Mouse (Mus musculus): Measurements from ENCODE around the gene Tmem104. TPM values are rescaled to one million over a fixed set of nuclear protein-coding genes. Genes with fewer than 3 reads are reported as not detected.

Tmem104 gene
- polyA plus RNA-seq, 1 experiment from 2014 or later = 9.3 TPM

DNA sequence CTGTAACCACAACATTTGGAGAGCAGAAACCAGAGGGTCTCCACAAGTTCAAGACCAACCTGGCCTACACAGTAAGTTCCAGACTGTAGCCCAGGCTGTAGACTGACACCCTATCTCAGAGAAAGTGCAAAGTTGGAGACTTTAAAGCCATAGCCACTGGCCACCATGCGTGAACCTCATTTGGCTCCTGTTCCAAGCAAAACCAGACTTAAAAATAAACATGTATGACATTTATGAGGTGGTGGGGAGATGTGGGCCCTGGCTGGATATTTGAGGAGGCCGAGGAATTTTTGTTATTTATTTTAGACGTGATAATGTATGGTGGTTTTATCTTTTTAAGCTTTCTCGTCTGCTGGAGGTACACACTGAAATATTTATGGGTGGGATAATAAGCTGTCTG is 71.8 kb downstream of the Tmem104 start:
- Histone ChIP-seq H3K27ac (no peak overlapping the region), H3K4me3 (replicated peaks) (no peak overlapping the region), H3K27me3 (replicated peaks) (peaks cover 74% of the 10 kb centered on the region), H3K9me3 (no peaks in the 10 kb centered on the region), H3K36me3 (no peaks in the 10 kb centered on the region), H3K4me1 (peaks cover 9% of the 10 kb centered on the region; the same call in 1 of the 2 replicates), H3K4me2 (no peak overlapping the region), H3K9ac (no peak overlapping the region)
- WGBS = 24% methylated on average over 4 of the region's 4 CpGs
- ATAC-seq (ENCODE audit: insufficient read depth, low FRiP score, low read depth) = no peak

DNA sequence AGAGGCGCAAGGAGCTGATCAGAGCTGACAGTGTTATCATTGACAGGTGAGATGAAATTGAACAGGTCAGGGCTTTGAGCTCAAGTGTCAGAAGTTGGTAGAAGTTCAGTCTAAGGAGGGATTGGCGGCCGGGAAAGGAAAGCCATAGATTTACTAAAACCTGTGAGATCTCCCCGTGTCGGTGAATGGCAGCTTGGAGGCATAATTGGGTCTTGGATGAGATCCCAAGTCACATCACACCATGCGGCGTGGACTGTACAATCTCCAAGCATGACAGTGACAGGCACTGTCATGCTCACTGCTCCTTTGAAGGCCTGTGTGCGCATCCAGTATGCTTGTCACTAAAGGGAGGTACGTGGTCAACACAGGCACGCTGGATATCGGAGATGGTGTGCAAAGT is 75.7 kb downstream of the Tmem104 start:
- H3K4me2 ChIP-seq = no peak overlapping the region
- 81% methylated on average over 11 of the region's 11 CpGs for WGBS

DNA sequence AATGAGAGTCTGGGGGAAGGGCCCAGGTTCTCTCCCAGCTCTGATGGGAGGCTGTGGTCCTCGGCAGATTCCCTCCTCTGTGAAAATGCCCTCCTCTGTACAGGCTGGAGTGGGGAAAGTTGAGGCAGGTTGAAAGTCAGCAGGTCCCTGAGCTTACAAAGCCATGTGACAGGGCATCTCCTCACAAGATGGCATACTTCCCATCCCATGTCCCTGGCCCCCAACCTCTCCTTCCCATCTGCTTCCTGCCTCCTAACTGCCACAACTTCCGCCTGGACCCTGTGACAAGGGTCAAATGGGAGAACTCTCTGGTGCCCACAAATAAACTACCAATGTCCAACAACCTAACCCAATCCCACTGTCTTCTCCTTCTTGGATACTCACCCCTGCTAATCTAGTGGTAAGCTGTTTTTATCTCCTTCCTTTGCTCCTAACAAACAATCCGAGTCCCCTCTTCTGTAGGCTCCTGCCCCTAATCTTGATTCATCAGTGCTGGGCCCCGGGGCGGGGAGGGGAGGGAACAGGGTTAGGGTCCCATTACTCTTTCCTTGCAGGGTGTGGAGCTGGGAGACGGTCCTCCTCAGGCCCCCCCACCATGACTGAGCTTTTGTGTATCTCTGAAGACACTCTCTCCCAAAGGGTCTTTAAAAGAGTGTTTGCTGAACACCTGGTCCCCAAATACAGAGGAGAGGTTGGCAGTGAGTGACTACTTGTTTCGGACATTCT is 77.0 kb downstream of the Tmem104 start:
- Histone ChIP-seq H3K27me3 (replicated peaks) (peaks cover 85% of the 10 kb centered on the region), H3K4me2 (no peak overlapping the region), H3K27ac (no peak overlapping the region), H3K4me3 (replicated peaks) (no peak overlapping the region), H3K9ac (no peak overlapping the region), H3K9me3 (no peaks in the 10 kb centered on the region), H3K4me1 (peaks cover 19% of the 10 kb centered on the region), H3K36me3 (no peaks in the 10 kb centered on the region)
- 57% methylated on average over 7 of the region's 7 CpGs for WGBS
- ATAC-seq (ENCODE audit: insufficient read depth, low FRiP score, low read depth) = no peak

More for the DNA sequence above, 75.7 kb downstream of the Tmem104 start:
- H3K4me3 ChIP-seq (replicated peaks) = no peak overlapping the region
- no peaks in the 10 kb centered on the region for H3K36me3 ChIP-seq
- no peaks in the 10 kb centered on the region for H3K9me3 ChIP-seq
- H3K27me3 ChIP-seq (replicated peaks) = peaks cover 90% of the 10 kb centered on the region
- no peak overlapping the region for H3K27ac ChIP-seq
- ATAC-seq (ENCODE audit: insufficient read depth, low FRiP score, low read depth) = no peak
- H3K9ac ChIP-seq = no peak overlapping the region
- H3K4me1 ChIP-seq = peaks cover 25% of the 10 kb centered on the region

DNA sequence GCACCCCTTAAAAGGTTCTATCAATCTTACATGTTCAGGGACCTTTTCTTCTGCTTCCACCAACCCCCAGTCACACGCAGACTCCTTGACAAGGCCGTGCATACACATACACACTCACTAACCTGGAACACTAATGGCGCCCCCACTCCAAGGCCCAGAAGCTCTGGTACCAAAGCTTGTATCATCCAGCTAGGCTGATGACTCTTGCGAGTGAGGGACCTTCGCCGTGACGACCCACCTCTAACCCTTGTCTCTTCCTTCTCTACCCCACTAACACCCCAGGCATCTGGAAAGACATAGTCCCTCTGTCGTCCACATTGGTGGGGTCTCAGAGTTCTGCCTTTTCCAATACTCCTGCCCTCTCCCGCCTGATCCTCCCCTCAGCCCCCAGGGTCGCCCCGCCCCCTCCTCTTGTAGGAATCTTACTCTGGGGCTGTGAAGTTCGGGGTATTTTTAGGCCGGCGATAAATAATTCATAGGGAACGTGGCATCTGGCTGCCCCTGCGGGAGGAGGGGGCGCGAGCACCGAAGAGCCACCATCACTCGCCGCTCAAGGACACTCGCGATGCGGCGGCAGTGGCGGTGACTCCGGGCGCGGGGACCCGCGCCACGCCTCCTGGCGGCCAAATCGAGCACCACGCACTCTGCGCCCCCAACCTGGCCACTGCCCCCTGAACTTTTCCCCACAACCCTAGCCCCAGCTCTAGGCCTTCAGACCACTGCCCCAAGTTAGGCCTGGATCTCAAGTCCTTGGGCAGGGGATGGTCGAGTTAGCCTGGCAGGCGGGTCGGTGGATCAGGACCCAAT is 77.8 kb downstream of the Tmem104 start:
- ATAC-seq (ENCODE audit: insufficient read depth, low FRiP score, low read depth) = no peak
- Histone ChIP-seq H3K4me3 (replicated peaks) (peak overlapping the region; percentile 19; the same call in 1 of the 2 replicates), H3K27ac (no peak overlapping the region), H3K27me3 (replicated peaks) (peaks cover 87% of the 10 kb centered on the region), H3K4me2 (peak overlapping the region; percentile 45), H3K9ac (no peak overlapping the region), H3K9me3 (no peaks in the 10 kb centered on the region), H3K4me1 (peaks cover 19% of the 10 kb centered on the region), H3K36me3 (no peaks in the 10 kb centered on the region)
- 6% methylated on average over 38 of the region's 39 CpGs for WGBS

DNA sequence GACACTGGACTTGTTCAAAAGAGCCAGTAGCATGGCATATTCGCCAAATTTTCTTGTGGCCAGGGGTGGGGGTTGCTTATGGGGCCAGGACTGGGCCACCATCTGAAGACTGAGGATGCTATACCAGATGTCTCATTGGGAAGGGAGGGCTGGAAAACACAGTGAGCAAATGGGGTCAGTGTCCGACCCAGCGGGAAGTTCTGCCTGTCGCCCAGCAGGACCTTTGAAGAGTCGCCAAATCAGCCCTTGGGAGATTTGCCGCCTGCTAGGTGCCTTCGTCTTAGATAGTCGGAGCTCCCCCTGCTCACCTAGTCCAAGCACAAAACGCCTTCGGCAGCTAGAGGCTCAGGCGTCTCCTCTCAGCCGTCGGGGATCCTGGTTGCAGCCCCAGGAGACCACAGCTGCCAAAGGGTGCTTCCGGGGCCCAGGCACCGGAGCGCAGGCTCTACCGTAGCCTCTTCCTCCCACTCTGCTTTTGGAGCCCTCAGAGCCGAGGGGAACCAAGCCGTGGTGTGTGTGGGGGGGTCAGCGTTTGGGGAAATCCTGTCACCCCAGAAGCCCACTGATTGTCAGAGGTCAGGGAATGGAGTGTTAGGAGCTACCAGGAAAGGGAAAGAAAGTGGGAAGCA is 78.6 kb downstream of the Tmem104 start:
- 0 out of 2 replicates have a peak overlapping the region, but pooled peaks have one; percentile 57 for H3K4me2 ChIP-seq
- no peak overlapping the region for H3K9ac ChIP-seq
- WGBS = 3% methylated on average over 20 of the region's 20 CpGs
- no peak overlapping the region for H3K4me3 ChIP-seq (replicated peaks)
- H3K9me3 ChIP-seq = no peaks in the 10 kb centered on the region
- H3K27me3 ChIP-seq (replicated peaks) = peaks cover 79% of the 10 kb centered on the region
- no peak for ATAC-seq (ENCODE audit: insufficient read depth, low FRiP score, low read depth)
- H3K27ac ChIP-seq = no peak overlapping the region
- peaks cover 19% of the 10 kb centered on the region for H3K4me1 ChIP-seq
- H3K36me3 ChIP-seq = no peaks in the 10 kb centered on the region

DNA sequence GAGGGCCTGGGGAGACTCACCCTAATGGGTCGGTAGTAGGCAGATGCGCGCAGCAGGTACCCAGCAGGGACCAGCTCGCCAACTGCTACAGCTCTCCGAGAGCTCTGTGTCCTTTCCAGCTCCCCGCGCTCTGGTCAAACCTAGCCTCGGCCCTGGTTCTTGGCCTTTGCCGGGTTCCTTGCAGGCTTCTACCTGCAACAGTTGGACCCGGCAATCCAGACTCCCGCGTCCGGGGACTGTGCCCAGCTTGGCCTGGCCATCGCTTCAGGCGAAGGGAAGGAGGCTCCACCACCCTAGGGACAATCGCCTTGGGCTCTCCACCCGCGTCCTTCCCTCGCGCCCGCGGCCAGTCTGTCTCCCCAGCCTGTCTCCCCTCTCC is 79.1 kb downstream of the Tmem104 start:
- 3% methylated on average over 22 of the region's 22 CpGs for WGBS

DNA sequence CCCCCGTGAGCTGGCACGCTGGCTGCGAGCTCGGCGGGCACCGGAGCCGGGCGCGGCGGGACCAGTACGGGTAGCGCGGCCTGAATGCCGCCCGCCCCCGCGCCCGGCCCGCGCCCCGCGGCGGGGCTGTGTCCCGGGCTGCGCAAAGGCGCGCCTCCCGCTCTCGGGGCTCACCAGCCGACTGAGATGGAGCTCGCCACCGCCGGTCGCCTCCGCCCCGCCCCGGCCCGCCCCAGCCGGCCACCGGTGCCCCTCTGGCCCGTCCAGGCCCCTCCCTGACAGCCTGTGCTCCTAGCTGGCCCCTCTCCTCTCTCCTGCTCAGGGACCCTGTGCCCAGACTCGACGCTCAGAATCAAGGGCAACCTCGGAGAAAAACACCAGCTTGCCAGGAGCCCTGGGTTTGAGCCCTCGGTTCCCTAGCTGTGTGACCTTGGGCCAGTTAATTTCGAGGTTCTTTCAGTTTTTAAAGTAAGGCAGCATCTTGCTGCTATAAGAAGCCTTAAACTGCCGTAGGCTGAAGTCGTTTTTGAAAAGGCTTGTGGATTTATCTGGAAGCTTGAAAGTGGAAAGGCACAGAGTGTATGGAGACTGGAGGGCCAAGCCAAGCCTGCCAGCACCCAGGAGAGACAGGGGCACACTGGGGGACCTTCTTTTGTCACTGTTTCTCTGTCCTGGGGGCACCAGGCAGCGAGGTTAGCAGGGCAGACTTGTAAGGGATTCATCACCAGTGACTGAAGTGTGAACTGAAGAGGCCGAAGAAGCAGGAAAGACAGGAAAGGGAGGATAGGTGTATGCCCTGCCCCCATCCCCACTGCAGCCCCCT is 80.0 kb downstream of the Tmem104 start, which contains the start of gene Grin2c:
Grin2c (minus strand) TSS at position 183 of the 823 bp plus-strand sequence.
- Histone ChIP-seq H3K4me3 (replicated peaks) (peak within 1 kb of the TSS; percentile 31), H3K4me1 (peaks cover 19% of the 10 kb centered on the region), H3K4me2 (peak within 1 kb of the TSS; percentile 57), H3K27ac (no peak within 1 kb of the TSS), H3K36me3 (no peaks in the 10 kb centered on the region), H3K9me3 (no peaks in the 10 kb centered on the region), H3K27me3 (replicated peaks) (peaks cover 66% of the 10 kb centered on the region), H3K9ac (no peak within 1 kb of the TSS)
- no peak for ATAC-seq (ENCODE audit: insufficient read depth, low FRiP score, low read depth)
- WGBS = 11% methylated on average over 29 of the region's 50 CpGs

More for the DNA sequence above, 79.1 kb downstream of the Tmem104 start:
- H3K27ac ChIP-seq = no peak overlapping the region
- H3K9ac ChIP-seq = no peak overlapping the region
- peaks cover 19% of the 10 kb centered on the region for H3K4me1 ChIP-seq
- peaks cover 74% of the 10 kb centered on the region for H3K27me3 ChIP-seq (replicated peaks)
- ATAC-seq (ENCODE audit: insufficient read depth, low FRiP score, low read depth) = no peak
- no peaks in the 10 kb centered on the region for H3K36me3 ChIP-seq
- H3K4me3 ChIP-seq (replicated peaks) = peak overlapping the region; percentile 31
- H3K9me3 ChIP-seq = no peaks in the 10 kb centered on the region
- H3K4me2 ChIP-seq = peak overlapping the region; percentile 57

DNA sequence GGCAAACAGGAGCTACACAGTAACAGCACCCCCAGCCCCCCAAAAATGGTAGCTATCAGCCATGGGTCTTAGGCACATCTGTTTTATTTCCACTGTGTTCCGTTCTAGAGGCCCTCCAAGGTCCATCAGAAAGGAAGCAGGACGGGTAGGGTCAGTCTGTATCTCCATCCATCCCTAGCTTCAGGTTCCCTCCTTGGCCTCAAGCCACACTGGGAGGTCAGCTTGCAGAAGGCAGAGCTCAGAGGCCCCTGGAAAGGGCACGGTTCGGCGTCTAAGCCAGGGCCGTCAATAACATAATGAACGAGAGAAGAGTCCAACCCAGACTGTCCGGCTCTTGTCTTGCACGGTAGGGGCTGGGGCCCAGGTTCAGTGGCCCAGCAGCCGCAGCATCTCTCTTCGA is 80.7 kb downstream of the Tmem104 start:
- Histone ChIP-seq H3K4me3 (replicated peaks) (no peak overlapping the region), H3K27me3 (replicated peaks) (peaks cover 59% of the 10 kb centered on the region), H3K36me3 (no peaks in the 10 kb centered on the region), H3K9me3 (no peaks in the 10 kb centered on the region), H3K4me2 (no peak overlapping the region), H3K9ac (no peak overlapping the region), H3K27ac (no peak overlapping the region), H3K4me1 (peaks cover 19% of the 10 kb centered on the region)
- 70% methylated on average over 11 of the region's 11 CpGs for WGBS
- no peak for ATAC-seq (ENCODE audit: insufficient read depth, low FRiP score, low read depth)

DNA sequence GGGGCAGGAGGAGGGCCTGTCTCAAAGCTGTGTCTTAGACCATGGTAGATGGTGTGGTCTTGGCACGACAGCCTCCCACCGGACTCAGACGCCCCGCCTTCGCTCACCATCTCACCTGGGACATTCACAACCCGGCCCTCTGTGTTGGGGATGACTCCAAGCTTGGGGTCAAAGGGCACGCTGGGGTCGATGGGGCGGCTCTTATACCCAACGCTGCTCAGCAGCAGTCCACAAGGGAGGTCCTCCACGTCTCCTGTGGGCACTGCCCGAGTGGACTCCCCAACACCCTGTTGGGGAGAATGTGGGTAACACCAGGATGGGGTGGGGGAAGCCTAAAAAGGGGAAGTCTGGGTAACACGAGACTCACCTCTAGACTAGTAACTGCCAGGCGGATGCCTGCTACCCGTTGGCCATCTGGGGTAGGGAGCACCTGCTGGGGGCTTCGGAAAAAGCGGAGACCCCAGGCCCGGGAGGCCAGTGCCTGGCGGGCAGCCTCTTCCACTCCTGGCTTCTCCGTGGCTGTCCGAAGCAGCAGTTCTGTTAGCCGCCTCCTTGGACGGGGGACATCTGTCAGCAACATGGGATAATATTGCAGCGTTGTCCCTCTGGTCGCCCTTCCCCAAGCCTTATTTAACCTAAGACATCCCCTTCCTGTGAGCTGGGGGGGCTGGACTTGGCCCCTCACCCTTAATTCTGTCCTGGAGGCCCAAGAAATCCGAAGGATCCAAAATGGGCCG is 82.2 kb downstream of the Tmem104 start:
- peaks cover 19% of the 10 kb centered on the region for H3K4me1 ChIP-seq
- H3K4me2 ChIP-seq = no peak overlapping the region
- H3K36me3 ChIP-seq = no peaks in the 10 kb centered on the region
- no peak for ATAC-seq (ENCODE audit: insufficient read depth, low FRiP score, low read depth)
- no peak overlapping the region for H3K27ac ChIP-seq
- H3K9ac ChIP-seq = no peak overlapping the region
- WGBS = 86% methylated on average over 27 of the region's 27 CpGs
- peaks cover 47% of the 10 kb centered on the region for H3K27me3 ChIP-seq (replicated peaks)
- H3K9me3 ChIP-seq = no peaks in the 10 kb centered on the region
- no peak overlapping the region for H3K4me3 ChIP-seq (replicated peaks)

DNA sequence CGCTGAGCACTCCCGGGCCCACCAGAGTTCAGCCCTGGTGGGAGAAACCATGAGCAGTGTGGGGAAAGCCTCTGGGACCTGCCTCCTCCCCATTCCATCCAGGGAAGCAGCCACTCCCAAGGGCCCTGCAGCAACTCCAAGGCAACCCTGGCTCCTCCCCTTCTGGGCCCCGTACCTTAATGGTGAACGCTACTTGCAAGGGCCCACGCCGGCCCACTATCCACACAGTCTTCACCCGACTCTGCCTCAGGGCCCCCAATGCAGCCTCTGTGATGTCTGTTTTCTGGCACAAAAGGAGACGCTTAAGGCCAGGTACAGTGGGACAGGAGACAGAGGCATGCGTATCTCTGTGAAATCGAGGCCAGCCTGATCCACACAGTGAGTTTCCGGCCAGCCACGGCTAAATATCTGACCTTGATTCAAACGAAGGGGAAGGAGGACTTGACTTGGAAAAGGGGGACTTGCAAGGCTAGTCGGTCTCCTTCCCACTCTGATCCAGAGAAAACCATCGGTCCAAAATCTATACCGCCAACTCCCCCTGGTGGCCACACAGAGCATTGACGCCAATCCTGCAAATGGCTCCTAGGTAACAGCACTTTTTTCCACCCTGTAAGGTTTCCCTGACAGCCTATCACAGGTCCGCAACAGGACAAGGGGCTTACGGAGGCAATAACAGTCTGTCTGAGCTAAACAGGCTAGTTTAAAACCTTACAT is 83.0 kb downstream of the Tmem104 start:
- peaks cover 18% of the 10 kb centered on the region for H3K4me1 ChIP-seq
- no peak overlapping the region for H3K9ac ChIP-seq
- H3K9me3 ChIP-seq = no peaks in the 10 kb centered on the region
- H3K36me3 ChIP-seq = no peaks in the 10 kb centered on the region
- no peak overlapping the region for H3K27ac ChIP-seq
- H3K4me2 ChIP-seq = no peak overlapping the region; the same call in 1 of the 2 replicates
- 33% methylated on average over 19 of the region's 19 CpGs for WGBS
- H3K4me3 ChIP-seq (replicated peaks) = no peak overlapping the region
- no peak for ATAC-seq (ENCODE audit: insufficient read depth, low FRiP score, low read depth)
- peaks cover 39% of the 10 kb centered on the region for H3K27me3 ChIP-seq (replicated peaks)

Measured in stomach, embryonic 15.5 days (tissue).